Mouse (Mus musculus): Measurements from ENCODE around the gene Nup107. TPM values are rescaled to one million over a fixed set of nuclear protein-coding genes. Genes with fewer than 3 reads are reported as not detected.

Nup107 gene
- polyA plus RNA-seq (2014; fragmentation: Nextera tagmentation; extraction: Ambion mirVana): 87.6 and 94.9 TPM in 2 replicates

GRCm38 (mm10) chr10:117792141-117793091, at the start of gene Nup107:
TSS of gene Nup107 (minus strand) at chr10:117792705.
- ATAC-seq (ENCODE audit: insufficient read depth, low FRiP score, low TSS enrichment) (peak; percentile 96), DNase-seq (ENCODE audit: low spot score) (peak; percentile 100)
- H3K4me2 ChIP-seq (ENCODE audit: low read depth): peak within 1 kb of the TSS; percentile 60
- peak within 1 kb of the TSS; percentile 53 for H3K4me3 ChIP-seq (ENCODE audit: low read depth, low read length)
- no peak within 1 kb of the TSS for H3K27ac ChIP-seq (ENCODE audit: low read depth, low read length)
- no peaks in the 10 kb centered on the region for H3K9me3 ChIP-seq (ENCODE audit: control insufficient read depth, low read length)
- H3K36me3 ChIP-seq (ENCODE audit: control insufficient read depth, insufficient read depth, low read length): peaks cover 5% of the 10 kb centered on the region
- WGBS: under 1% methylated on average over 75 of the region's 75 CpGs
- H3K27me3 ChIP-seq (ENCODE audit: control insufficient read depth, insufficient read depth, low read length): no peaks in the 10 kb centered on the region
- H3K4me1 ChIP-seq (ENCODE audit: control insufficient read depth, insufficient read depth, low read length): peaks cover 8% of the 10 kb centered on the region; the same call in 1 of the 2 replicates
- peak within 1 kb of the TSS; percentile 42 for H3K9ac ChIP-seq (ENCODE audit: low read length)

- WGBS: 91% methylated on average over 1 of the region's 1 CpGs
- H3K27me3 ChIP-seq (ENCODE audit: control insufficient read depth, insufficient read depth, low read length): no peaks in the 10 kb centered on the region
- H3K9ac ChIP-seq (ENCODE audit: low read length): no peak overlapping the region
- H3K9me3 ChIP-seq (ENCODE audit: control insufficient read depth, low read length): no peaks in the 10 kb centered on the region
- peaks cover 4% of the 10 kb centered on the region; the same call in 1 of the 2 replicates for H3K4me1 ChIP-seq (ENCODE audit: control insufficient read depth, insufficient read depth, low read length)
- H3K36me3 ChIP-seq (ENCODE audit: control insufficient read depth, insufficient read depth, low read length): no peaks in the 10 kb centered on the region
- no peak overlapping the region for H3K4me3 ChIP-seq (ENCODE audit: low read depth, low read length)
- no peak overlapping the region for H3K27ac ChIP-seq (ENCODE audit: low read depth, low read length)
- DNase-seq (ENCODE audit: low spot score) (no peak), ATAC-seq (ENCODE audit: insufficient read depth, low FRiP score, low TSS enrichment) (no peak)
- H3K4me2 ChIP-seq (ENCODE audit: low read depth): no peak overlapping the region
Measured at GRCm38 (mm10) chr10:117841765-117842164, 49.3 kb upstream of the Nup107 start.

DNA sequence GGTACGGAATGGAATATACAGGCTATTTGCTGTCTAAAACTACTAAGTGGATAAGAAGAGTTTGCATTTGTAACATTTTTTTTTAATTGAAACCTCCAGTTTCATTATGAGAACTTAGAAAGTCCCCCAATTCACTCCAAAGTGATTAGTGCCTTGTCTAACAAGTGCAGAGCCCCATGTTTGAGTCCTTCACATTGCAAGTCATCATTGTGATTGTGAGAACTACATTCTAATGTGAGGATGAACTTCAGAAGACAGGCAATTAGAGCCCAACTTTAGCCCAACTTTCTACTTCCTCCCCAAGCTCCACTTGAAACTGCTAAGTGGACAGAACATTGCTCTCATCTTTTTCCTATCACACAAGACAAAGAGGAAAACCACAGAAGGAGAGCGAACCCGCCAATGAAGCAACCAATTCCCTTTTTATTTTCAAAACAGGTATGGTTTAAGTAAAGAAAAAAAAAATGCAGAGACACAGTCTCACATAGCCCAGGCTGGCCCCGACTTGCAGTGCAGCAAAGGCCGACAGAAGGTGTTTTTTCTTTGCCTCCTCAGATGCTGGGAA, 48.0 kb upstream of the Nup107 start:
- H3K27me3 ChIP-seq (ENCODE audit: control insufficient read depth, insufficient read depth, low read length): no peaks in the 10 kb centered on the region
- WGBS: 91% methylated on average over 5 of the region's 5 CpGs
- no peak for ATAC-seq (ENCODE audit: insufficient read depth, low FRiP score, low TSS enrichment)
- H3K4me2 ChIP-seq (ENCODE audit: low read depth): no peak overlapping the region
- H3K4me1 ChIP-seq (ENCODE audit: control insufficient read depth, insufficient read depth, low read length): no peaks in the 10 kb centered on the region
- no peak overlapping the region for H3K27ac ChIP-seq (ENCODE audit: low read depth, low read length)
- H3K4me3 ChIP-seq (ENCODE audit: low read depth, low read length): no peak overlapping the region
- H3K36me3 ChIP-seq (ENCODE audit: control insufficient read depth, insufficient read depth, low read length): no peaks in the 10 kb centered on the region
- DNase-seq (ENCODE audit: low spot score): no peak
- H3K9me3 ChIP-seq (ENCODE audit: control insufficient read depth, low read length): no peaks in the 10 kb centered on the region
- no peak overlapping the region for H3K9ac ChIP-seq (ENCODE audit: low read length)

- no peak for ATAC-seq (ENCODE audit: insufficient read depth, low FRiP score, low TSS enrichment)
- no peaks in the 10 kb centered on the region for H3K36me3 ChIP-seq (ENCODE audit: control insufficient read depth, insufficient read depth, low read length)
- no peaks in the 10 kb centered on the region for H3K4me1 ChIP-seq (ENCODE audit: control insufficient read depth, insufficient read depth, low read length)
- no peak overlapping the region for H3K4me3 ChIP-seq (ENCODE audit: low read depth, low read length)
- no peaks in the 10 kb centered on the region for H3K9me3 ChIP-seq (ENCODE audit: control insufficient read depth, low read length)
- no peak for DNase-seq (ENCODE audit: low spot score)
- H3K27me3 ChIP-seq (ENCODE audit: control insufficient read depth, insufficient read depth, low read length): no peaks in the 10 kb centered on the region
- H3K9ac ChIP-seq (ENCODE audit: low read length): no peak overlapping the region
- H3K27ac ChIP-seq (ENCODE audit: low read depth, low read length): no peak overlapping the region
- WGBS: 92% methylated on average over 3 of the region's 3 CpGs
- no peak overlapping the region for H3K4me2 ChIP-seq (ENCODE audit: low read depth)
Measured at GRCm38 (mm10) chr10:117839737-117840136, 47.2 kb upstream of the Nup107 start.

- Histone ChIP-seq H3K27ac (ENCODE audit: low read depth, low read length) (no peak overlapping the region), H3K9me3 (ENCODE audit: control insufficient read depth, low read length) (no peaks in the 10 kb centered on the region), H3K9ac (ENCODE audit: low read length) (no peak overlapping the region), H3K27me3 (ENCODE audit: control insufficient read depth, insufficient read depth, low read length) (no peaks in the 10 kb centered on the region), H3K4me2 (ENCODE audit: low read depth) (no peak overlapping the region), H3K4me3 (ENCODE audit: low read depth, low read length) (no peak overlapping the region), H3K36me3 (ENCODE audit: control insufficient read depth, insufficient read depth, low read length) (no peaks in the 10 kb centered on the region), H3K4me1 (ENCODE audit: control insufficient read depth, insufficient read depth, low read length) (no peaks in the 10 kb centered on the region)
- ATAC-seq (ENCODE audit: insufficient read depth, low FRiP score, low TSS enrichment) (no peak), DNase-seq (ENCODE audit: low spot score) (no peak)
- WGBS: 93% methylated on average over 3 of the region's 3 CpGs
Measured at GRCm38 (mm10) chr10:117838924-117839323, 46.4 kb upstream of the Nup107 start.

DNA sequence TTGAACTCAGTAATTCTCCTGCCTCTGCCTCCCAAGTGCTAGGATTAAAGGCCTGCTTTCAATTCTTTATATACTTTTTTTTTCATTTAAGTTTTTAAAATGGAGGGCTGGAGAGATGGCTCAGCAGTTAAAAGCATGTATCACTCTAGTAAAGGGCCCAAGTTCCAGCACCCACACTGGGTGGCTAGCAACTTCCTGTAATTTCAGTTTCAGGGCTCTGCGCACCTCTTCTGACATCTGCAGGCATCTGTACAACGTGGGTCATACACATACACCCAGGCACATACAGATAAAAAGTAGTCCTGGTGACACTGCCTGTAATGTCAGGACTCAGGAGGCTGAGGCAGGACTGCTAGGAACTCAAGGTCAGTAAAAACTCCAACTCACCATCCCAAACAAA, 43.8 kb upstream of the Nup107 start:
- H3K4me3 ChIP-seq (ENCODE audit: low read depth, low read length): no peak overlapping the region
- no peaks in the 10 kb centered on the region for H3K36me3 ChIP-seq (ENCODE audit: control insufficient read depth, insufficient read depth, low read length)
- no peaks in the 10 kb centered on the region for H3K4me1 ChIP-seq (ENCODE audit: control insufficient read depth, insufficient read depth, low read length)
- no peaks in the 10 kb centered on the region for H3K27me3 ChIP-seq (ENCODE audit: control insufficient read depth, insufficient read depth, low read length)
- H3K27ac ChIP-seq (ENCODE audit: low read depth, low read length): no peak overlapping the region
- DNase-seq (ENCODE audit: low spot score): no peak
- H3K9me3 ChIP-seq (ENCODE audit: control insufficient read depth, low read length): no peaks in the 10 kb centered on the region
- no peak for ATAC-seq (ENCODE audit: insufficient read depth, low FRiP score, low TSS enrichment)
- no peak overlapping the region for H3K9ac ChIP-seq (ENCODE audit: low read length)
- 89% methylated on average over 2 of the region's 2 CpGs for WGBS
- no peak overlapping the region for H3K4me2 ChIP-seq (ENCODE audit: low read depth)

DNA sequence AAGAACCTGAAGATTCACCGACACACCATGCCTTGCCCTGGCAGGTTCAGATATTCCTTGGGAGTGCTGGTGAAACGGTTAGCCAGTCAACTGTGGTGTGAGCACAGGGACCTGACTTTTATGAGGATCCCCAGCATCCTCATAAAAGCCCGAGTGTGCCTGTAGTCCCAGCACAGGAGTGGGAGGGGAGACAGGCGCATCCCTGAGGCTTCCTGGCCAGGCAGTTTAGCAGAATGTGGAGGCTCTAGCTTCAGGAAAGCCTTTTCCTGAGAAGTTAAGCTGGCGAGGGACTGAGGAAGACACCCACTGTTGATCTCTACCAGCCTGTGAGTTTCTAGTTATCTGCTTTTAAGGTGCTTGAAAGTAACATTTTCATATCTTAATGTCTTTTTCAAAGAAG, 42.9 kb upstream of the Nup107 start:
- Histone ChIP-seq H3K9ac (ENCODE audit: low read length) (no peak overlapping the region), H3K4me2 (ENCODE audit: low read depth) (no peak overlapping the region), H3K27me3 (ENCODE audit: control insufficient read depth, insufficient read depth, low read length) (no peaks in the 10 kb centered on the region), H3K36me3 (ENCODE audit: control insufficient read depth, insufficient read depth, low read length) (no peaks in the 10 kb centered on the region), H3K4me1 (ENCODE audit: control insufficient read depth, insufficient read depth, low read length) (no peaks in the 10 kb centered on the region), H3K9me3 (ENCODE audit: control insufficient read depth, low read length) (no peaks in the 10 kb centered on the region), H3K27ac (ENCODE audit: low read depth, low read length) (no peak overlapping the region), H3K4me3 (ENCODE audit: low read depth, low read length) (no peak overlapping the region)
- DNase-seq (ENCODE audit: low spot score) (no peak), ATAC-seq (ENCODE audit: insufficient read depth, low FRiP score, low TSS enrichment) (no peak)
- 56% methylated on average over 5 of the region's 5 CpGs for WGBS

DNA sequence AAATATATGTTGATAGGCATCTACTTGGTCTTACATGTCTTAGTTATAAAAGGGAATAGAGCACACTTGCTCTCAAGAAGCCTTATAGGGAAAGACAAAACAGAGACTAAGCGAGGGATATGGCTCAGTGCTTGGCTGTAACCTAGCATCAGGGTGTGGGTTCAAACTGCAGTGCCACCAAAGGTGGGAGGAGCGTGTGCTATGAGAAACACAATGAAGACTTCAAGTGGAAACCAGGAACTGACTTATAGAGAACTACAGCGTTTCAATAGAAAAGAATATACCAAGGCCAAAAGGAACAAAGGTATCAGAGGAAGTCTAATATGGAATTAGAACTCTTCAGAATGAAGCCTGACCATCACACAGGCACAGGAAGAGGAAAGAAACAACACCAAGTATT, 38.3 kb upstream of the Nup107 start:
- DNase-seq (ENCODE audit: low spot score): no peak
- Histone ChIP-seq H3K9ac (ENCODE audit: low read length) (no peak overlapping the region), H3K4me3 (ENCODE audit: low read depth, low read length) (no peak overlapping the region), H3K36me3 (ENCODE audit: control insufficient read depth, insufficient read depth, low read length) (no peaks in the 10 kb centered on the region), H3K4me2 (ENCODE audit: low read depth) (no peak overlapping the region), H3K27me3 (ENCODE audit: control insufficient read depth, insufficient read depth, low read length) (no peaks in the 10 kb centered on the region), H3K4me1 (ENCODE audit: control insufficient read depth, insufficient read depth, low read length) (no peaks in the 10 kb centered on the region), H3K27ac (ENCODE audit: low read depth, low read length) (no peak overlapping the region), H3K9me3 (ENCODE audit: control insufficient read depth, low read length) (no peaks in the 10 kb centered on the region)
- WGBS: 87% methylated on average over 3 of the region's 3 CpGs
- no peak for ATAC-seq (ENCODE audit: insufficient read depth, low FRiP score, low TSS enrichment)
